Comparison of ENCODE assay signal across 18 mouse cellular contexts in genomic region chr14:47876585-47876984, GRCm38 (mm10).
DNase-seq lines count a peak whose midpoint lies in the region; ATAC-seq and TF ChIP-seq lines count a peak whose summit lies in the region.
"Had no signal": no experiment of that assay in that cellular context is flagged by ENCODE, and none has a peak within 500 bp of the region (broad histone marks: within the 10 kb centered on the region; RNA-seq: fewer than 3 reads in every experiment).

No protein-coding gene starts in this region.

- intact Hi-C loops in heart, adult 2 months (cut with DNase I) = no loop called here

- no peak for TF ChIP-seq CTCF in heart, postnatal 0 days (IDR thresholded peaks at IDR 0.05; ENCODE audit: low read depth)
- TF ChIP-seq CTCF in heart, adult 2 months (IDR thresholded peaks at IDR 0.05) = no peak

- H3K4me1 ChIP-seq in heart, postnatal 0 days (ENCODE audit: control insufficient read depth, insufficient read depth) = no peaks in the 10 kb centered on the region
- H3K4me1 ChIP-seq in heart, adult 2 months (ENCODE audit: control insufficient read depth, insufficient read depth, low read length) = no peaks in the 10 kb centered on the region
- H3K4me1 ChIP-seq in lung, embryonic 16.5 days (replicated peaks; ENCODE audit: control insufficient read depth, insufficient read depth, low read length) = 0 out of 2 replicates have a peak, but pooled peaks cover 3% of the 10 kb centered on the region
- H3K4me1 ChIP-seq: embryonic facial prominence, embryonic 12.5 days; heart, embryonic 10.5 days; hindbrain, embryonic 10.5 days; intestine, embryonic 15.5 days had no signal

- H3K36me3 ChIP-seq in heart, postnatal 0 days (replicated peaks; ENCODE audit: control insufficient read depth, insufficient read depth, low read length) = no peaks in the 10 kb centered on the region
- H3K36me3 ChIP-seq in heart, adult 2 months (ENCODE audit: control insufficient read depth, insufficient read depth, low read length) = no peaks in the 10 kb centered on the region
- H3K36me3 ChIP-seq in lung, embryonic 16.5 days (ENCODE audit: control insufficient read depth, insufficient read depth, low read length) = no peaks in the 10 kb centered on the region
- H3K36me3 ChIP-seq: embryonic facial prominence, embryonic 12.5 days; heart, embryonic 10.5 days; hindbrain, embryonic 10.5 days; intestine, embryonic 15.5 days had no signal

- WGBS in heart, postnatal 0 days = 42% methylated on average over 5 of the region's 5 CpGs
- WGBS in heart, adult 2 months = 28% methylated on average over 5 of the region's 5 CpGs
- WGBS in lung, embryonic 16.5 days = 32% methylated on average over 5 of the region's 5 CpGs

- DNase-seq in heart, postnatal 0 days (ENCODE audit: low spot score) = peak; percentile 8
- DNase-seq in heart, adult 2 months = no peak
- no peak for DNase-seq in lung, postnatal 4 days
- DNase-seq in 416B (ENCODE audit: low read depth) = peak; percentile 8
- DNase-seq in cerebellum, postnatal 36 days = no peak
- DNase-seq: adrenal gland, adult 8-10 months; adrenal gland, postnatal 36 days; cerebellum, adult 2 months; cerebellum, postnatal 10 days; gastrocnemius, postnatal 14 days had no signal

- H3K27me3 ChIP-seq in heart, postnatal 0 days (ENCODE audit: control insufficient read depth, insufficient read depth, low read length) = no peaks in the 10 kb centered on the region
- H3K27me3 ChIP-seq in heart, adult 2 months (ENCODE audit: control insufficient read depth, insufficient read depth, low read length) = no peaks in the 10 kb centered on the region
- no peaks in the 10 kb centered on the region for H3K27me3 ChIP-seq in lung, embryonic 16.5 days (ENCODE audit: control insufficient read depth, insufficient read depth, low read depth, low read length)
- H3K27me3 ChIP-seq: embryonic facial prominence, embryonic 12.5 days; intestine, embryonic 15.5 days had no signal

- no peak overlapping the region for H3K4me3 ChIP-seq in heart, postnatal 0 days (ENCODE audit: low read depth, low read length)
- no peak overlapping the region for H3K4me3 ChIP-seq in heart, adult 2 months
- H3K4me3 ChIP-seq in lung, embryonic 16.5 days (ENCODE audit: low read length) = no peak overlapping the region
- H3K4me3 ChIP-seq: embryonic facial prominence, embryonic 12.5 days; heart, embryonic 10.5 days; hindbrain, embryonic 10.5 days; intestine, embryonic 15.5 days had no signal

- H3K79me2 ChIP-seq in heart, adult 2 months (replicated peaks; ENCODE audit: control insufficient read depth, insufficient read depth, low read length) = no peaks in the 10 kb centered on the region

- H3K9ac ChIP-seq in heart, postnatal 0 days (replicated peaks; ENCODE audit: low read depth, low read length) = no peak overlapping the region
- no peak overlapping the region for H3K9ac ChIP-seq in heart, adult 2 months (ENCODE audit: low read depth, low read length)
- H3K9ac ChIP-seq in lung, embryonic 16.5 days (ENCODE audit: low read length) = no peak overlapping the region
- H3K9ac ChIP-seq: embryonic facial prominence, embryonic 12.5 days; hindbrain, embryonic 14.5 days; intestine, embryonic 15.5 days had no signal

- no peak for TF ChIP-seq POLR2A in heart, adult 2 months (IDR thresholded peaks at IDR 0.05; ENCODE audit: insufficient read depth, low read depth, low read length)

- H3K9me3 ChIP-seq in heart, postnatal 0 days (replicated peaks; ENCODE audit: control insufficient read depth, low read length) = no peaks in the 10 kb centered on the region
- no peaks in the 10 kb centered on the region for H3K9me3 ChIP-seq in lung, embryonic 16.5 days (ENCODE audit: control insufficient read depth, low read length)
- H3K9me3 ChIP-seq: embryonic facial prominence, embryonic 12.5 days; heart, embryonic 10.5 days; intestine, embryonic 15.5 days had no signal

- no peak overlapping the region for H3K27ac ChIP-seq in heart, postnatal 0 days (ENCODE audit: low read depth)
- H3K27ac ChIP-seq in heart, adult 2 months = no peak overlapping the region
- H3K27ac ChIP-seq in lung, embryonic 16.5 days (ENCODE audit: low read length) = no peak overlapping the region
- H3K27ac ChIP-seq: embryonic facial prominence, embryonic 12.5 days; heart, embryonic 10.5 days; hindbrain, embryonic 10.5 days; hindbrain, embryonic 14.5 days; intestine, embryonic 15.5 days had no signal

- no peak overlapping the region for H3K4me2 ChIP-seq in heart, postnatal 0 days (ENCODE audit: low read depth, low read length)
- H3K4me2 ChIP-seq in lung, embryonic 16.5 days (ENCODE audit: low read depth, low read length) = no peak overlapping the region
- H3K4me2 ChIP-seq: embryonic facial prominence, embryonic 12.5 days; hindbrain, embryonic 14.5 days; intestine, embryonic 15.5 days had no signal

- ATAC-seq in heart, postnatal 0 days (ENCODE audit: insufficient read depth, low read depth) = no peak
- peak; percentile 36; the same call in 1 of the 2 replicates for ATAC-seq in lung, embryonic 16.5 days (ENCODE audit: low read depth)
- ATAC-seq in hematopoietic stem cell, adult 5-6 weeks (replicated peaks in 1 of 2; ENCODE audit: insufficient read depth in 1 of 2, low FRiP score in 2 of 2, low TSS enrichment in 1 of 2, low read depth in 1 of 2, poor library complexity in 2 of 2, severe bottlenecking in 2 of 2) = peak; percentile 86 to 87
- ATAC-seq: forebrain, embryonic 16.5 days had no signal

- TF ChIP-seq EP300 in heart, postnatal 0 days (IDR thresholded peaks at IDR 0.05; ENCODE audit: low read depth) = no peak
- no peak for TF ChIP-seq EP300 in heart, adult 2 months (IDR thresholded peaks at IDR 0.05; ENCODE audit: insufficient read depth, low read depth, low read length)

Comparison
In these comparisons a context has a peak if more than half of its experiments do, and no peak if none do; other contexts are left out.
1. DNase-seq: peak in heart, postnatal 0 days (single experiment) and 416B (single experiment); none in heart, adult 2 months (0 of 2), lung, postnatal 4 days (0 of 2) and cerebellum, postnatal 36 days (0 of 2).